Mouse (Mus musculus) lung, embryonic 15.5 days (tissue): Measurements from ENCODE around the gene Fam120b. TPM values are rescaled to one million over a fixed set of nuclear protein-coding genes. Genes with fewer than 3 reads are reported as not detected.

ENCODE experiments used
- ATAC-seq: fragments of 200-750 bp; cut with Nextera tagmentation; 2 replicates; pipeline ENCODE4 v1.8.0; 2017; ENCODE audit warnings: moderate number of reproducible peaks, borderline replicate concordance; ENCODE audit not compliant: low FRiP score, low TSS enrichment; ENCODE audit errors: extremely low read depth
- H3K27ac ChIP-seq: fragments of 300-500 bp; sonication (generic); 2 replicates; pipeline ENCODE4 v1.5.1; 2015; ENCODE audit warnings: moderate library complexity, mild to moderate bottlenecking, inconsistent platforms
- H3K27me3 ChIP-seq: fragments of 300-500 bp; sonication (generic); 2 replicates; pipeline ENCODE4 v1.6.1; 2015; ENCODE audit warnings: inconsistent platforms
- H3K36me3 ChIP-seq: fragments of 300-500 bp; sonication (generic); 2 replicates; pipeline ENCODE4 v1.6.1; 2015; ENCODE audit warnings: inconsistent platforms
- H3K4me1 ChIP-seq: fragments of 300-500 bp; sonication (generic); 2 replicates; pipeline ENCODE4 v1.6.1; 2015; ENCODE audit warnings: inconsistent platforms
- H3K4me2 ChIP-seq: fragments of 300-500 bp; sonication (generic); 2 replicates; pipeline ENCODE4 v1.6.1; 2015; ENCODE audit warnings: inconsistent platforms, mild to moderate bottlenecking, moderate library complexity
- H3K4me3 ChIP-seq: fragments of 300-500 bp; sonication (generic); 2 replicates; pipeline ENCODE4 v1.5.1; 2015; ENCODE audit warnings: mild to moderate bottlenecking, inconsistent platforms
- H3K9ac ChIP-seq: fragments of 300-500 bp; sonication (generic); 2 replicates; pipeline ENCODE4 v1.6.1; 2015; ENCODE audit warnings: inconsistent platforms
- H3K9me3 ChIP-seq: fragments of 300-500 bp; sonication (generic); 2 replicates; pipeline ENCODE4 v1.6.1; 2016; ENCODE audit warnings: inconsistent platforms
- WGBS: fragments of 180-500 bp; shearing (Covaris S2); methylation state at CpG from one replicate; pipeline ENCODE4 v1.1.7; 2015; 5-methylcytosine and 5-hydroxymethylcytosine counted together
- polyA plus RNA-seq: library from polyadenylated mRNA; unstranded; fragments of >200 nt; fragmentation: Nextera tagmentation; extraction: Ambion mirVana; gene quantifications from 2 replicates; pipeline ENCODE4 v1.2.1, GENCODE M21; 2015

The Fam120b gene
- polyA plus RNA-seq, 1 experiment from 2014 or later, result 26.8 TPM

DNA sequence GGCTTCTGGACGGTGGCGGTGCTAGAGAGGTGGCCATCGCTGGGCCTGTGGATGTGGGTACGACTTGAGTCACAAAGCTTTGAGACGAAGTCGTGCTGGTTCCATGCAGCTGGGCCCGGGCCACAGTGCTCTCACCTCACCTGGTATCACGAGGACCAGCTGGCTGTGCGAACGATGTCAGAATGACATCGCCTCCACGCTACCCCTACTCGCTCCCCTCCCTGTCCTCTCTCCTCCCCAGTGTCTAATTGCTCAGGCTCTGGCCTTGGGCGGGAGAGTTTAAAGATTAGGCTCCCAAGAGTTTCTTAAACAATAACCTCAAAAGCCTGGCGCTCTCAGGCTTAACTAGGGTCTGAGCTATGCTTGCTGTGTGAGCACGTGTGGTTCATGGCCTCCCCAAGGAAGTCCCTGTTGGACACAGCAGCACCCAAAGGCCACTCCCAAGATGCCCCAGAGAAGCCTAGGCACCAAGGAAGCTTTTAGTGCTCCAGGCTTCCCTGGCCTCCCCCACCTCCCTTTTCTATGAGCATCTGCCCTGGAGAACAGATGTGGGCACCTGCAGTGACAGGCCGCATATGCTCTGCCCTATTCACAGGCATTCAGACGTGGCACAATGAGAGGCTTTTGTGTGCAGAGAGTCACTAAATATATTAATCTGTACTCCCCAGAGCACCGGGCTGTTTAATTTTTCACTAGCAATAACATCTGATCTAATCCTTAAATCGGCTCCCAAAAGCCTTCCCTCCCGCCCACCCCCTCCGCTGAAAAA, 14.7 kb upstream of the Fam120b start:
- Histone ChIP-seq H3K27ac (no peak overlapping the region), H3K36me3 (no peaks in the 10 kb centered on the region), H3K4me2 (peak overlapping the region; percentile 88), H3K27me3 (peaks cover 71% of the 10 kb centered on the region), H3K9me3 (no peaks in the 10 kb centered on the region), H3K4me1 (peaks cover 22% of the 10 kb centered on the region), H3K9ac (no peak overlapping the region), H3K4me3 (peak overlapping the region; percentile 44)
- 13% methylated on average over 22 of the region's 22 CpGs for WGBS
- ATAC-seq, result 0 out of 2 replicates have a peak, but pooled peaks have one; percentile 31

DNA sequence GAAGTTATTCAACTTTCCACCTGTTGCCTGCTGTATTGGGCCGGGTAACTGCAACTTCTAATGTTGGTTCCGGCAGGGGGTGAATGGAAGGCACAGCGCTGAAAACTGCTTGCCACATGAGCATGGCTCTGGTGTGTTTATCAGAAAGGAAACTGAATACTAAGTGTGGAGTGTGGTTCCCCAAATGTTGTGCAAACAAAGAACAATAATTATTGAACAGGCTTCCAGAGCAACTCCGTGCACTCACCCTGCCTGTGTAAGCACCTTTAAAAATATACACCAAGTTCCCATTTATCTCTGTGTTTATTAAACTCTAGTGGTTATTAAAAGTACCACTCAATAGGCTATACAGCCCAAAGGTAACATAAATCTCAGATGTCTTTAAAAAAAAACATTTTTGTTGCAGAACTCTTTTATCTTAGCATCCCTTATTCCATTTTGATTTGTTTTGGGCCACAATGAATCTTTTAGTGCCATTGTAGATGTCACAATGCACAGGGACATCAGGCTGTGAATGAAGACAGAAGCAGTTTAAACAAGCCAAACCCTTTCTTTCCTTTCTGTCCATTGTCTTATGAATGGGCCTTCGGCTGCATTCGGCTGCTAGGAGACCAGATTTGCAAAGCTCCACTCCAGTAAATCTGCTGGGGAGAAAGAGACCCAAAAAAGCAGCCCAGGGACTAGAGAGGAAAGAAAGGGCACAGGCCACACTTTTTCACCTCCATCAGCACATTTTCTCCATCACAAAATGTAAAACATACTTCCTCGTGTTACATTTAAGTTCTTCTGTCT, 13.9 kb upstream of the Fam120b start:
- H3K4me3 ChIP-seq, result no peak overlapping the region
- no peak overlapping the region for H3K4me2 ChIP-seq
- WGBS, result 37% methylated on average over 7 of the region's 7 CpGs
- no peak for ATAC-seq
- H3K27ac ChIP-seq, result no peak overlapping the region
- peaks cover 63% of the 10 kb centered on the region for H3K27me3 ChIP-seq
- H3K9me3 ChIP-seq, result no peaks in the 10 kb centered on the region
- no peak overlapping the region for H3K9ac ChIP-seq
- H3K36me3 ChIP-seq, result no peaks in the 10 kb centered on the region
- peaks cover 14% of the 10 kb centered on the region for H3K4me1 ChIP-seq

DNA sequence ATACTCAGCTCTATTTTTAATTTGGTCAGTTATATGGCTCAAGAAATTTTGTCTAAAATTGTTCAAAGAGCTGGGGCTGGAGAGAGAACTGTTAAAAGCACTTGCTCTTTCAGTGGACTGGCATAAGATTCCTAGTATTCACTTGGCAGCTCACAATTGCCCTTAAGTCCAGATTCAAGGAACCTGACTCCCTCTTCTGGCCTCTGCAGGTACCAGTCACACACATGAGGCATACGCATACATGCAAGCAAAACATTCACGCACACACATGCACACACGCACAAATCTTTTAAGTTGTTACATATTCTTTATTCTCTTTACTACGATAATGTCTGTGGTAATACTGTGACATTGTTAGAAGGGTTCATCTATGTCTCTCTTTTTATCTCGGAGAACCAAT, 12.6 kb upstream of the Fam120b start:
- no peak overlapping the region for H3K4me3 ChIP-seq
- WGBS, result 94% methylated on average over 5 of the region's 5 CpGs
- no peak overlapping the region for H3K4me2 ChIP-seq
- no peak overlapping the region for H3K27ac ChIP-seq
- no peaks in the 10 kb centered on the region for H3K9me3 ChIP-seq
- peaks cover 54% of the 10 kb centered on the region for H3K27me3 ChIP-seq
- no peak overlapping the region for H3K9ac ChIP-seq
- H3K4me1 ChIP-seq, result peaks cover 14% of the 10 kb centered on the region
- no peak for ATAC-seq
- no peaks in the 10 kb centered on the region for H3K36me3 ChIP-seq

DNA sequence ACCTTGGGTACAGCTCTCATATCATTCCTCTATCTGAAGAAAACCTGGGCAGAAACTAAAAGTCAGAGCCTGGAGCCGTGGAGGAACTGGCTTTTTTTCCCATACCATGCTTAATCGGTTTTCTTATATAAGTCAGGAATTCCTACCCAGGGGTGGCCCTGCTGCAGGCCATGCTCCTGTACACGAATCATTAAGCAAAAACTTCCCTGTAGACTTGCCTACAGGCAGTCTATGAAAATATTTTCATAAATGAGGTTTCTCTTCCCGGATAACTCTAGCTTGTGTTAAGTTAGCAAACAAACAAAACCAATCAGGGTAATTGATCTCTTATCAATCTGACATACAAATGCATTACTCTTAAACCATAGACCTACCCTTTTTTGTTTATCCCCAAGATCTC, 7.1 kb upstream of the Fam120b start:
- peaks cover 6% of the 10 kb centered on the region; the same call in 1 of the 2 replicates for H3K27me3 ChIP-seq
- no peaks in the 10 kb centered on the region for H3K36me3 ChIP-seq
- WGBS, result 66% methylated on average over 4 of the region's 4 CpGs
- H3K9ac ChIP-seq, result no peak overlapping the region
- no peak overlapping the region for H3K4me2 ChIP-seq
- ATAC-seq, result no peak
- H3K4me1 ChIP-seq, result no peaks in the 10 kb centered on the region
- H3K9me3 ChIP-seq, result no peaks in the 10 kb centered on the region
- H3K27ac ChIP-seq, result no peak overlapping the region
- no peak overlapping the region for H3K4me3 ChIP-seq

DNA sequence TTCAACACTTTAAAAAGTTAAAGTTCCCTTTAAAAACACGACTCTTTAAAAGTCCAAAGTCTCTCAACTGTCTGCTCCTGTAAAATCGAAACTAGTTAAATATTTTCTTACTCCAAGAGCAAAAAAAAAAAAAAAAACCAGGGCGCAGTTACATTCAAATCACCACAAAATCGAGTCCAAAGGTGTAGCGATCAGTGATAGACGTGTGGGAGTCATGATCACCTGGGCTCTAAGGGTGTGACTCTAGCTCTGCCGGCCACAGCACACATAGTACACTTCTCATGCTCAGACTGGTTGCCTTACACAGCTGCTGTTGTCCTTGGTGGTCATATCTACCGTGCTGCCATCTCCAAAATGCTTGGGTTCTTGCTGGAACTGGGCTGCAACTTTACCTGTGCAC, 6.6 kb upstream of the Fam120b start:
- H3K36me3 ChIP-seq, result no peaks in the 10 kb centered on the region
- H3K27me3 ChIP-seq, result peaks cover 7% of the 10 kb centered on the region; the same call in 1 of the 2 replicates
- no peak overlapping the region for H3K4me3 ChIP-seq
- H3K9ac ChIP-seq, result no peak overlapping the region
- 77% methylated on average over 8 of the region's 8 CpGs for WGBS
- H3K4me2 ChIP-seq, result no peak overlapping the region
- no peak overlapping the region for H3K27ac ChIP-seq
- H3K9me3 ChIP-seq, result no peaks in the 10 kb centered on the region
- ATAC-seq, result no peak
- no peaks in the 10 kb centered on the region for H3K4me1 ChIP-seq

DNA sequence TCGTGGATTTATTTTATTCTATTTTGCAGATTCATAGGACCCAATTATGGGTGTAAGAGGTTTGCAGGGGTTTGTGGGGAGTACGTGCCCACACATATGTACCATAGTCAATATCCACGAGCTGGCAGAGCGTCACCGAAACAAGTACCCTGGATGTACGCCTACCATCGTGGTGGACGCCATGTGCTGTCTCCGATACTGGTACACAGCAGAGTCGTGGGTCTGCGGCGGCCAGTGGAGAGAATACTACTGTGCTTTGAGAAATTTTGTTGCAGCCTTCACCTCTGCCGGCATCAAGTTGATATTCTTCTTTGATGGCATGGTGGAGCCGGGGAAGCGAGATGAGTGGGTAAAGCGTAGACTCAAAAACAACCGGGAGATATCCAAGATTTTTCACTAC, 5.7 kb downstream of the Fam120b start:
- H3K4me1 ChIP-seq, result peaks cover 9% of the 10 kb centered on the region
- H3K36me3 ChIP-seq, result peaks cover 31% of the 10 kb centered on the region
- no peaks in the 10 kb centered on the region for H3K27me3 ChIP-seq
- ATAC-seq, result no peak
- no peak overlapping the region for H3K4me2 ChIP-seq
- H3K27ac ChIP-seq, result no peak overlapping the region
- H3K9me3 ChIP-seq, result no peaks in the 10 kb centered on the region
- WGBS, result 95% methylated on average over 17 of the region's 17 CpGs
- no peak overlapping the region for H3K4me3 ChIP-seq
- H3K9ac ChIP-seq, result no peak overlapping the region

DNA sequence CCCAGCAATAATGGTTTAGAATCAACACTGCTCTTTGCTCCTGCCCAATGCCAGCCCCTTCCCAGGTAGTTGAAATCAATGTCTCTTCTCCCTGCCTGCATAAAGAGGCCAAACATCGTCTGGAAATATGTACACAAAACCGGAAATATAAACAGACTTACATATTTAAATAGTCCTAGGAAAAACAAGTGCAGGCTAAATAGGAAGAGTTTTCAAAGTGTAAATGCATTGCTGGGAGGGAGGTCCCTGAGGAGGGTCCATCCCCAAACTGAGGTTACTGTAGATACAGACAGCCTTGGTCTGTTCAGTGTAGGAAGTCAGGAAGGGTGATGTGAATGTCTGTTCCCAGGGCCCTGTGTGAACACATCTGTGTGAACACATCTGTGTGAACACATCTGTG, 10.6 kb downstream of the Fam120b start:
- no peaks in the 10 kb centered on the region for H3K27me3 ChIP-seq
- H3K4me1 ChIP-seq, result no peaks in the 10 kb centered on the region
- H3K27ac ChIP-seq, result no peak overlapping the region
- peaks cover 67% of the 10 kb centered on the region for H3K36me3 ChIP-seq
- 75% methylated on average over 2 of the region's 2 CpGs for WGBS
- ATAC-seq, result no peak
- no peak overlapping the region for H3K4me3 ChIP-seq
- H3K9me3 ChIP-seq, result no peaks in the 10 kb centered on the region
- no peak overlapping the region for H3K4me2 ChIP-seq
- H3K9ac ChIP-seq, result no peak overlapping the region

DNA sequence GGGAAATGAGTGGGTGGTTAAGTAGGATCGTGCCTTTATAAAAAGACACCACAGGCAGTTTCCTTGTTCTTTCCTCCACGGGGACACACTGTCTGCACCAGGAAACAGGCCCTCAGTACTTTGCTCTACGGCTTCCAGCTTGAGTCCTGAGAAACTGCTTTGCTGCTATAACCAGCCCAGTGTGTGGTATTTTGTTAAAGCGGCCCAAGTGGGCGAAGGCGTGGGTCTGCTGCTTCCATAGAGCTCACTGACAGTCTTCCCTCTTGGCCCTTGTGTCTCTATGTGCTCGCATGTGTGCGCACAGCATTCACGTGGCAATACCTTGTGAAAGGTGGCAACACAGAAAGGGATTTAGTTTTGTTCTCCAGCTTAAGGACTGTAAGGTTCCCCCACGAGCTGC, 13.3 kb downstream of the Fam120b start:
- no peak for ATAC-seq
- no peak overlapping the region for H3K9ac ChIP-seq
- H3K4me1 ChIP-seq, result no peaks in the 10 kb centered on the region
- H3K27me3 ChIP-seq, result no peaks in the 10 kb centered on the region
- no peak overlapping the region for H3K4me3 ChIP-seq
- peaks cover 55% of the 10 kb centered on the region for H3K36me3 ChIP-seq
- no peak overlapping the region for H3K4me2 ChIP-seq
- WGBS, result 91% methylated on average over 10 of the region's 10 CpGs
- H3K27ac ChIP-seq, result no peak overlapping the region
- H3K9me3 ChIP-seq, result no peaks in the 10 kb centered on the region

DNA sequence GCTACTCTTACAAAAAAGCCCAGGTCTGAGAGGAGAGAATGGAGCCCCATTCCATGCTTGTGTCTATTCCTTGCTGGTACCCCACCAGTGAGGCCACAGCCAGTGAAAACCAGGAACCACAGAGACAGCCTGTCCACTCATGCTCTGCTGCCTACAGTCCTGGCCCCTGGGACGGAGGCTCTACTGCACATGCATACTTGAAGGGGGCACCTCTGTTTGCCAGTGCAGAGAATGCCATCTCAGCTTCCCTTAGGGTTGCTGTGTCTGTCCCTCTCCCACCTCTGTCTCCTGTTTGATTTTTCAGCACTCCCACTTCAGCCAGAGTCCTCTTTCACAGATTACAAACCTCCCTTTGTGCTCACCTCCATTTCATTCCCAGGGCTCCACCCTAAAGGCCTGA, 14.9 kb downstream of the Fam120b start:
- ATAC-seq, result no peak
- Histone ChIP-seq H3K9me3 (no peaks in the 10 kb centered on the region), H3K4me2 (no peak overlapping the region), H3K9ac (no peak overlapping the region), H3K27me3 (no peaks in the 10 kb centered on the region), H3K36me3 (peaks cover 58% of the 10 kb centered on the region), H3K4me1 (no peaks in the 10 kb centered on the region), H3K4me3 (no peak overlapping the region), H3K27ac (no peak overlapping the region)
- WGBS, result 100% methylated on average over 1 of the region's 1 CpGs

DNA sequence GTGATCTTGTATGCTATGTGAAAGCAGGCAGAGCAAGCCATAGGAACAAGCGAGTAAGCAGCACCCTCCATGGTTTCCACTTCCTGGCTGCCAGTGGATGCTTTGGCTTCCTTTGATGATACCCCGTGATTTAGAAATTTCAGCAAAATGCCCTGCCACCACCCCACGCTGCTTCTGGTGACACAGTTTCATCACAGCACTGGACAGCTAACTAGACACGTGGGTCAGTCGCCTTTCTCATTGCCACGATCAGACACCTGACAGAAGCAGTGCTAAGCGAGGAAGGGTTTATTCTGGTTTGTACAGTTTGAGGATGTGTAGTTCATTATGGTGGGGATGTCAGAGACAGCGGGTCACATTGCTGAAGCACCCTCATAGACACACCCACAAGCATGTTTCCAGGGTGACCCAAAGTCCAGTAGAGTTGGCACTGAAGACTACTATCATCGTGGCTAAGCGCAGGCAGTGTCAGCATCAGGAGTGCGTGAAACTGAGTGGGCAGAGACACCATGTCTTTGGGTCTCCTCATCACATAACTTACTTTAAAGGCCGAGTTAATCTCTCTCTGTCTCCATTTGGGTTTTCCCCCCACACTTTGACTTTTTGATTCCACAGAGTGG, 20.7 kb downstream of the Fam120b start:
- 87% methylated on average over 12 of the region's 12 CpGs for WGBS
- no peaks in the 10 kb centered on the region for H3K9me3 ChIP-seq
- H3K27me3 ChIP-seq, result no peaks in the 10 kb centered on the region
- H3K4me2 ChIP-seq, result no peak overlapping the region
- no peak overlapping the region for H3K4me3 ChIP-seq
- no peak for ATAC-seq
- H3K36me3 ChIP-seq, result peaks cover 62% of the 10 kb centered on the region
- no peaks in the 10 kb centered on the region for H3K4me1 ChIP-seq
- H3K9ac ChIP-seq, result no peak overlapping the region
- no peak overlapping the region for H3K27ac ChIP-seq

DNA sequence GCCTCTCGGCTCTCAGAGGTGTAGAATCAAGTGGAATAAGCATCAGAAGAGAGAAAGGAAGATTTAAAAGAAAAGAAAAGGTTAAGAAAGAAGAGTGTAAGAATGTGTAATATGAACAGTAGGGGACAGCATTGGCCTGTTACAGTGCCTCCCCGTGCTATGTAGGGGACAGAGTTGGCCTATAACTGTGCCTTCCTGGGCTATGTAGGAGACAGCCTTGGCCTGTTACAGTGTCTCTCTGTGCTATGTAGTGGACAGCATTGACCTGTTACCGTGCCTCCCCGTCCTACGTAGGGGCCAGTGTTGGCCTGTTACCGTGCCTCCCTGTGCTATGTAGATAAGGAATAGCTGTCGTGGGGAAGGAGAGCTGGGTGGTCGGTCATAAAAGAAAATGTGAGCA, 23.5 kb downstream of the Fam120b start:
- no peaks in the 10 kb centered on the region for H3K4me1 ChIP-seq
- 82% methylated on average over 8 of the region's 8 CpGs for WGBS
- peaks cover 77% of the 10 kb centered on the region for H3K36me3 ChIP-seq
- no peak overlapping the region for H3K9ac ChIP-seq
- ATAC-seq, result no peak
- no peaks in the 10 kb centered on the region for H3K9me3 ChIP-seq
- H3K27ac ChIP-seq, result no peak overlapping the region
- no peaks in the 10 kb centered on the region for H3K27me3 ChIP-seq
- no peak overlapping the region for H3K4me3 ChIP-seq
- no peak overlapping the region for H3K4me2 ChIP-seq

DNA sequence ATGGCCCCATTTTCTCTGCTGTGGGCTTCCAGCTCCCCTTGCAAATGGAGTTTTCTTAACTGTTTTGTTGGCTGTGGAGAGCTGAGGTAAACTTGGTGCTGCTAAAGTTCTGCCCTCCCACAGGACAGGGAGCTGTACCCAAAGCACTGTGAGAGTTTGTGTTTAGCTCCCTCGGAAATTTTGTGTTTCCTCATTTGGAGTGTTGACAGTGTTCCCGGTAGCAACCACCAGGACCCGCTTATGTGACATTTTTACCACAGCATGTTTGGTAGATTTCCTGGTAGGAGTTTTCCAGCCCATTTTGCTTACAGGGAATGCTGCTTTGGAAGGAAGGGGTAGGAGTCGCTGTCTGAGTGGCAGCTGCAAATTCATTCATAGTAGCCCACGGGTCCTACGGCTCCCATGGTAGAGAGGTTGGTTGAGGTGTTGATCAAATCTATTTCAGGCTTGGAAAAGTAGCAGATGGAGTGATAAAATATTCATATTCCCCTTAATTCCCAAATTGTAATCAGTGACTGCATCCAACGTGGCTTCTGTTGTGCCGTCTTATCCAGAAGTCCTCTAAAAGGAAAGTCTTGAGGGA, 24.1 kb downstream of the Fam120b start:
- Histone ChIP-seq H3K4me1 (no peaks in the 10 kb centered on the region), H3K9ac (no peak overlapping the region), H3K27me3 (no peaks in the 10 kb centered on the region), H3K36me3 (peaks cover 78% of the 10 kb centered on the region), H3K4me2 (no peak overlapping the region), H3K9me3 (no peaks in the 10 kb centered on the region), H3K4me3 (no peak overlapping the region), H3K27ac (no peak overlapping the region)
- ATAC-seq, result no peak
- WGBS, result 92% methylated on average over 8 of the region's 8 CpGs
